Mouse (Mus musculus): ENCODE data around the gene Dcps. TPM values are rescaled to one million over a fixed set of nuclear protein-coding genes. Genes with fewer than 3 reads are reported as not detected.

The Dcps gene
- polyA plus RNA-seq, 1 experiment from 2014 or later: 35.3 TPM

- ATAC-seq (ENCODE audit: low FRiP score, low TSS enrichment): no peak
- H3K4me2 ChIP-seq (replicated peaks; ENCODE audit: low read depth): no peak overlapping the region
- H3K36me3 ChIP-seq (ENCODE audit: control insufficient read depth, insufficient read depth, low read length): no peaks in the 10 kb centered on the region
- TF ChIP-seq EP300 (optimal IDR thresholded peaks at IDR 0.05) (no peak), CTCF (IDR thresholded peaks at IDR 0.05; ENCODE audit: low read depth) (no peak)
- no peak for DNase-seq (ENCODE audit: low spot score)
- no peaks in the 10 kb centered on the region for H3K9me3 ChIP-seq (ENCODE audit: control insufficient read depth, low read length)
- 93% methylated on average over 5 of the region's 5 CpGs for WGBS
- no peak overlapping the region for H3K27ac ChIP-seq (replicated peaks)
- H3K9ac ChIP-seq (ENCODE audit: low read length): no peak overlapping the region
- H3K4me3 ChIP-seq (ENCODE audit: low read depth, low read length): no peak overlapping the region
- no peaks in the 10 kb centered on the region for H3K27me3 ChIP-seq (ENCODE audit: control insufficient read depth, insufficient read depth, low read length)
- H3K4me1 ChIP-seq (replicated peaks; ENCODE audit: control insufficient read depth, insufficient read depth): peaks cover 3% of the 10 kb centered on the region; the same call in 1 of the 2 replicates
Measured at GRCm38 (mm10) chr9:35107396-35107795, 68.5 kb downstream of the Dcps start.

GRCm38 (mm10) chr9:35105884-35106880 is 69.7 kb downstream of the Dcps start:
- 42% methylated on average over 15 of the region's 15 CpGs for WGBS
- H3K4me1 ChIP-seq (replicated peaks; ENCODE audit: control insufficient read depth, insufficient read depth): peaks cover 3% of the 10 kb centered on the region; the same call in 1 of the 2 replicates
- H3K9me3 ChIP-seq (ENCODE audit: control insufficient read depth, low read length): no peaks in the 10 kb centered on the region
- no peak overlapping the region for H3K9ac ChIP-seq (ENCODE audit: low read length)
- ATAC-seq (ENCODE audit: low FRiP score, low TSS enrichment): peak; percentile 56; the same call in 1 of the 2 replicates
- H3K27ac ChIP-seq (replicated peaks): peak overlapping the region; percentile 30; the same call in 1 of the 2 replicates
- DNase-seq (ENCODE audit: low spot score): peak; percentile 62
- no peak overlapping the region for H3K4me3 ChIP-seq (ENCODE audit: low read depth, low read length)
- H3K27me3 ChIP-seq (ENCODE audit: control insufficient read depth, insufficient read depth, low read length): no peaks in the 10 kb centered on the region
- no peaks in the 10 kb centered on the region for H3K36me3 ChIP-seq (ENCODE audit: control insufficient read depth, insufficient read depth, low read length)
- no peak overlapping the region for H3K4me2 ChIP-seq (replicated peaks; ENCODE audit: low read depth)
- TF ChIP-seq EP300 (optimal IDR thresholded peaks at IDR 0.05) (no peak), CTCF (IDR thresholded peaks at IDR 0.05; ENCODE audit: low read depth) (no peak)

- 0 out of 2 replicates have a peak, but pooled peaks have one; percentile 27 for ATAC-seq (ENCODE audit: low FRiP score, low TSS enrichment)
- TF ChIP-seq CTCF (IDR thresholded peaks at IDR 0.05; ENCODE audit: low read depth) (no peak), EP300 (optimal IDR thresholded peaks at IDR 0.05) (no peak)
- Histone ChIP-seq H3K4me2 (replicated peaks; ENCODE audit: low read depth) (no peak overlapping the region), H3K4me3 (ENCODE audit: low read depth, low read length) (no peak overlapping the region), H3K36me3 (ENCODE audit: control insufficient read depth, insufficient read depth, low read length) (0 out of 2 replicates have a peak, but pooled peaks cover 2% of the 10 kb centered on the region), H3K4me1 (replicated peaks; ENCODE audit: control insufficient read depth, insufficient read depth) (peaks cover 3% of the 10 kb centered on the region; the same call in 1 of the 2 replicates), H3K27ac (replicated peaks) (no peak overlapping the region; the same call in 1 of the 2 replicates), H3K9ac (ENCODE audit: low read length) (no peak overlapping the region), H3K27me3 (ENCODE audit: control insufficient read depth, insufficient read depth, low read length) (no peaks in the 10 kb centered on the region), H3K9me3 (ENCODE audit: control insufficient read depth, low read length) (no peaks in the 10 kb centered on the region)
- no peak for DNase-seq (ENCODE audit: low spot score)
- 50% methylated on average over 2 of the region's 2 CpGs for WGBS
Measured at GRCm38 (mm10) chr9:35105438-35105837, 70.4 kb downstream of the Dcps start.

GRCm38 (mm10) chr9:35104711-35105110 is 71.2 kb downstream of the Dcps start:
- Histone ChIP-seq H3K4me1 (replicated peaks; ENCODE audit: control insufficient read depth, insufficient read depth) (no peaks in the 10 kb centered on the region), H3K27me3 (ENCODE audit: control insufficient read depth, insufficient read depth, low read length) (no peaks in the 10 kb centered on the region), H3K27ac (replicated peaks) (no peak overlapping the region), H3K36me3 (ENCODE audit: control insufficient read depth, insufficient read depth, low read length) (0 out of 2 replicates have a peak, but pooled peaks cover 2% of the 10 kb centered on the region), H3K9me3 (ENCODE audit: control insufficient read depth, low read length) (no peaks in the 10 kb centered on the region), H3K4me2 (replicated peaks; ENCODE audit: low read depth) (no peak overlapping the region), H3K9ac (ENCODE audit: low read length) (no peak overlapping the region), H3K4me3 (ENCODE audit: low read depth, low read length) (no peak overlapping the region)
- WGBS: 75% methylated on average over 4 of the region's 4 CpGs
- no peak for ATAC-seq (ENCODE audit: low FRiP score, low TSS enrichment)
- TF ChIP-seq CTCF (IDR thresholded peaks at IDR 0.05; ENCODE audit: low read depth) (no peak), EP300 (optimal IDR thresholded peaks at IDR 0.05) (no peak)
- no peak for DNase-seq (ENCODE audit: low spot score)

GRCm38 (mm10) chr9:35098762-35099161 is 77.1 kb downstream of the Dcps start:
- no peak overlapping the region for H3K4me2 ChIP-seq (replicated peaks; ENCODE audit: low read depth)
- peak; percentile 50; the same call in 1 of the 2 replicates for ATAC-seq (ENCODE audit: low FRiP score, low TSS enrichment)
- no peak for DNase-seq (ENCODE audit: low spot score)
- H3K9me3 ChIP-seq (ENCODE audit: control insufficient read depth, low read length): no peaks in the 10 kb centered on the region
- TF ChIP-seq CTCF (IDR thresholded peaks at IDR 0.05; ENCODE audit: low read depth) (no peak), EP300 (optimal IDR thresholded peaks at IDR 0.05) (no peak)
- no peak overlapping the region for H3K9ac ChIP-seq (ENCODE audit: low read length)
- H3K4me3 ChIP-seq (ENCODE audit: low read depth, low read length): no peak overlapping the region
- H3K36me3 ChIP-seq (ENCODE audit: control insufficient read depth, insufficient read depth, low read length): 0 out of 2 replicates have a peak, but pooled peaks cover 2% of the 10 kb centered on the region
- no peak overlapping the region for H3K27ac ChIP-seq (replicated peaks)
- no peaks in the 10 kb centered on the region for H3K27me3 ChIP-seq (ENCODE audit: control insufficient read depth, insufficient read depth, low read length)
- no peaks in the 10 kb centered on the region for H3K4me1 ChIP-seq (replicated peaks; ENCODE audit: control insufficient read depth, insufficient read depth)
- 65% methylated on average over 4 of the region's 4 CpGs for WGBS

Measured in stomach, postnatal 0 days (tissue).